Mouse (Mus musculus) midbrain, embryonic 12.5 days (tissue): ENCODE data around the gene Ski. TPM values are rescaled to one million over a fixed set of nuclear protein-coding genes. Genes with fewer than 3 reads are reported as not detected.

Experiments
- ATAC-seq: fragments of 200-750 bp; cut with Nextera tagmentation; 2 replicates; pipeline ENCODE4 v1.8.0; 2017; ENCODE audit warnings: low read depth, moderate TSS enrichment, moderate library complexity; ENCODE audit not compliant: low FRiP score
- H3K27ac ChIP-seq: fragments of 300-500 bp; sonication (generic); replicated peaks from 2 replicates; pipeline ENCODE4 v1.5.1; 2016; ENCODE audit warnings: mild to moderate bottlenecking
- H3K27me3 ChIP-seq: fragments of 300-500 bp; sonication (generic); 2 replicates; pipeline ENCODE4 v1.6.1; 2016; ENCODE audit warnings: mild to moderate bottlenecking
- H3K36me3 ChIP-seq: fragments of 300-500 bp; sonication (generic); 2 replicates; pipeline ENCODE4 v1.6.1; 2016
- H3K4me1 ChIP-seq: fragments of 300-500 bp; sonication (generic); 2 replicates; pipeline ENCODE4 v1.6.1; 2016
- H3K4me2 ChIP-seq: fragments of 300-500 bp; sonication (generic); replicated peaks from 2 replicates; pipeline ENCODE4 v1.6.1; 2016; ENCODE audit warnings: mild to moderate bottlenecking, moderate library complexity
- H3K4me3 ChIP-seq: fragments of 300-500 bp; sonication (generic); 2 replicates; pipeline ENCODE4 v1.5.1; 2016; ENCODE audit warnings: mild to moderate bottlenecking
- H3K9ac ChIP-seq: fragments of 300-500 bp; sonication (generic); replicated peaks from 2 replicates; pipeline ENCODE4 v1.6.1; 2016; ENCODE audit warnings: mild to moderate bottlenecking, moderate library complexity
- H3K9me3 ChIP-seq: fragments of 300-500 bp; sonication (generic); 2 replicates; pipeline ENCODE4 v1.6.1; 2016; ENCODE audit warnings: mild to moderate bottlenecking
- WGBS: fragments of 180-500 bp; shearing (Covaris S2); methylation state at CpG from one replicate; pipeline ENCODE4 v1.1.7; 2016; 5-methylcytosine and 5-hydroxymethylcytosine counted together
- polyA plus RNA-seq: library from polyadenylated mRNA; unstranded; fragments of >200 nt; fragmentation: Nextera tagmentation; extraction: Ambion mirVana; gene quantifications from 2 replicates; pipeline ENCODE4 v1.2.1, GENCODE M21; 2016

The Ski gene
- polyA plus RNA-seq, 1 experiment from 2014 or later = 12.2 TPM

- no peak overlapping the region for H3K4me3 ChIP-seq
- H3K4me1 ChIP-seq = peaks cover 32% of the 10 kb centered on the region
- H3K27me3 ChIP-seq = no peaks in the 10 kb centered on the region
- no peaks in the 10 kb centered on the region for H3K9me3 ChIP-seq
- no peak overlapping the region for H3K9ac ChIP-seq
- H3K36me3 ChIP-seq = no peaks in the 10 kb centered on the region
- no peak overlapping the region for H3K4me2 ChIP-seq
- no peak overlapping the region for H3K27ac ChIP-seq
- ATAC-seq = no peak
Observed at GRCm38 (mm10) chr4:155165861-155166260, 56.5 kb downstream of the Ski start.

GRCm38 (mm10) chr4:155164550-155164949, 57.8 kb downstream of the Ski start:
- 87% methylated on average over 6 of the region's 6 CpGs for WGBS
- peaks cover 31% of the 10 kb centered on the region for H3K4me1 ChIP-seq
- H3K27ac ChIP-seq = no peak overlapping the region

GRCm38 (mm10) chr4:155163685-155164084, 58.7 kb downstream of the Ski start:
- Histone ChIP-seq H3K9me3 (no peaks in the 10 kb centered on the region), H3K4me1 (peaks cover 31% of the 10 kb centered on the region), H3K9ac (no peak overlapping the region), H3K36me3 (peaks cover 12% of the 10 kb centered on the region), H3K4me3 (no peak overlapping the region), H3K27me3 (no peaks in the 10 kb centered on the region), H3K27ac (0 out of 2 replicates have a peak overlapping the region, but pooled peaks have one; percentile 0), H3K4me2 (no peak overlapping the region)
- peak; percentile 44; the same call in 1 of the 2 replicates for ATAC-seq
- WGBS = 34% methylated on average over 8 of the region's 8 CpGs

More at GRCm38 (mm10) chr4:155164550-155164949, 57.8 kb downstream of the Ski start:
- Histone ChIP-seq H3K27me3 (no peaks in the 10 kb centered on the region), H3K9me3 (no peaks in the 10 kb centered on the region), H3K4me2 (no peak overlapping the region), H3K4me3 (no peak overlapping the region), H3K9ac (no peak overlapping the region), H3K36me3 (0 out of 2 replicates have a peak, but pooled peaks cover 4% of the 10 kb centered on the region)
- ATAC-seq = no peak

- Histone ChIP-seq H3K27ac (no peak overlapping the region), H3K4me2 (no peak overlapping the region), H3K27me3 (no peaks in the 10 kb centered on the region), H3K4me1 (peaks cover 35% of the 10 kb centered on the region), H3K9ac (no peak overlapping the region), H3K9me3 (no peaks in the 10 kb centered on the region), H3K4me3 (no peak overlapping the region), H3K36me3 (peaks cover 16% of the 10 kb centered on the region)
- no peak for ATAC-seq
- 55% methylated on average over 4 of the region's 4 CpGs for WGBS
Observed at GRCm38 (mm10) chr4:155163320-155163651, 59.1 kb downstream of the Ski start.

DNA sequence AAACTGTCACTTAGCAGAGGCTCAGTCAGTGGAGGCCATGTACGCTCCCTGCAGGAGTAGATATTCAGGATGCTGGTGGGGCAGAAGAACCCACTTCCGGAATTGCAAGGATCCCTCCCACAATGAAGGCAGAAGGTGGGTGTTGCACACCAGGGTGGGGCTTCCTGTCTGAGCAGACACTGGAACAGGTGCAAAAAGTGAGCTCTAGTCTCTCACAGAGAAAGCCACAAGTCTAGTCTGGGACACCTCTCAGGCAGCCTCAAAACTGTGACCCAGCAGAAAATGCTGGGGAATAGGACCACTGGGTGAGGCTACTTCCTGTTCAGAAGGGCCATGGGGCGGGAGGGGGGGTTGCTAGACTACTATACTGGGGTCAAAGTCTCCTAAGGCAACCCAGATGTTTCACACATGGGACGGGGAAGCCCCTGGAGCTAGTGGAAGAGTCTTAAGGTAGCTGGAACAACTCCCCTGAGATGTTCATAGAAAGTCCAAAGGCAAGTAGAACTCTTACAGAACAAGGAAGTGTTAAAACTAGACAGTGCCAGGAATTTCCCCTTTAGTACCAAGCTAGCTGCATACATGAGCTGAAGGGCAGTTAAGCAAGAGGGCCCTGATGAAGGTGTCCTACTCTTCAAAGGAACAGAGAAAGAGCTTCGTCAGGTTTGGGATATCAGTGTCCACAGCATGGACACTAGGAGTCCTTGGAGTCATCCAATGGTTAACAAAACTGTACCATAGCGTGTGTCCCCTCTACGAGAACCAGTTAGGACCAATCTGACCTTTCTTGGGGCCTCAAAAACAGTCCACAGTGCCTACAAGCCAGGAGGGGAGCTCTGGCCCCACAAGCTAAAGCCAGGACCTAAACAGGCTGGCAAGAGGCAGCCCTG, 59.7 kb downstream of the Ski start:
- H3K9me3 ChIP-seq = no peaks in the 10 kb centered on the region
- peaks cover 38% of the 10 kb centered on the region for H3K4me1 ChIP-seq
- WGBS = 82% methylated on average over 7 of the region's 7 CpGs
- H3K4me3 ChIP-seq = no peak overlapping the region
- no peaks in the 10 kb centered on the region for H3K27me3 ChIP-seq
- peaks cover 22% of the 10 kb centered on the region for H3K36me3 ChIP-seq
- ATAC-seq = no peak
- H3K4me2 ChIP-seq = no peak overlapping the region
- H3K27ac ChIP-seq = no peak overlapping the region
- H3K9ac ChIP-seq = no peak overlapping the region

GRCm38 (mm10) chr4:155158543-155158917, 63.9 kb downstream of the Ski start:
- peaks cover 49% of the 10 kb centered on the region for H3K36me3 ChIP-seq
- H3K27me3 ChIP-seq = no peaks in the 10 kb centered on the region
- H3K9ac ChIP-seq = no peak overlapping the region
- no peak for ATAC-seq
- peaks cover 25% of the 10 kb centered on the region for H3K4me1 ChIP-seq
- H3K27ac ChIP-seq = no peak overlapping the region
- no peaks in the 10 kb centered on the region for H3K9me3 ChIP-seq
- no peak overlapping the region for H3K4me3 ChIP-seq
- WGBS = 83% methylated on average over 8 of the region's 8 CpGs
- H3K4me2 ChIP-seq = no peak overlapping the region

DNA sequence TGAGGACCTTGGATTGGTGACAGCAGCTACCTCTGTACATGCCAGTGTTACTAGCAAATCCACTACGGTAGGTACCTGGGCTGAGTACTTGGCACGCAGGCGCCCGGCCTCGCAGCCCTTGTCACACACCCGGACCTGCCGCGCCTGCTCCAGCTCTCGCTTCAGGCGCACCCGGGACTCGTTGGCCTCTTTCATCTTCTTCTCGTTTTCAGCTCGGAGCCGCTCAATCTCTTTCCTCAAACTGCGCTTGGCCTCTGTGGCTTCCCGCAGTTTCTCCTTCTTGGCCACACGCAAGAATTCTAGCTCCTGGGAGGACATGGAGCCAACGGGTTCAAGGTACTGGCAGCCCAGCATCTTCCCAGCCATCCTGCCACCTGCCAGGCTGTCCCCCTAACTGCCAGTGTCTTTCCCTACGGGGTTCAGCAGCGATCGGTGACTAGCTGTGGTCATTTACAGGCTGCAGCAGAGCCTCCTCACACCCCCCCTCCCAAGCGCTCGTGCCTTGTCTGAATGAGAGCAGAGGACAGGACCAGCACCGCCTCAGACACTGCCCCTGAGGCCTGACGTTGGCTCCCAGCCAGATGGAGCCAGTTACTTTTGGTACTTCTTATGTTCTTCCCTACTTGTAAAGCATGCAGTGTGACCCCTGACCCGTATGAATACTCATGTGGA, 64.4 kb downstream of the Ski start:
- Histone ChIP-seq H3K9ac (no peak overlapping the region), H3K4me1 (peaks cover 20% of the 10 kb centered on the region), H3K36me3 (peaks cover 49% of the 10 kb centered on the region), H3K27ac (no peak overlapping the region), H3K4me3 (no peak overlapping the region), H3K9me3 (no peaks in the 10 kb centered on the region), H3K4me2 (no peak overlapping the region), H3K27me3 (no peaks in the 10 kb centered on the region)
- no peak for ATAC-seq
- WGBS = 89% methylated on average over 27 of the region's 27 CpGs

DNA sequence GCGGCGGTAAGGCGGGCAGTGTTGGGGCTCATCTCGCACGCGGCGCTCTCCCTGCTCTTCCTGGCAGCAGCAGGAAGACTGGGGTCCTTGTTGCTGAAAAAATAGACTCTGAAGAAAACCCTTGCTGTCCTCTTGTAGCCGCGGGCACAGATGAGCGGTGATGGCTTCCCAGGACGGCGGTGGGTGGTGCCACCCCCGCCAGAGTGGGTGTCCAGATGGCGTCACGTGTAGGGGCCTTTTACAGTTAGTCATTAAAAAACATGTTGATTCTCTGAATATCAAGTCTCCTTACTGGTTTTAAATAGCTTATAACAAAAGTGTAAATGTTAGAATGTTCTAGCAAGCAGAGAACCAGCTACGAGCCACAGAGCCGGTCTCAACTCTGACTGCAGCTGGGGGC, 65.7 kb downstream of the Ski start:
- Histone ChIP-seq H3K4me2 (no peak overlapping the region), H3K9ac (no peak overlapping the region), H3K4me3 (no peak overlapping the region), H3K4me1 (peaks cover 22% of the 10 kb centered on the region; the same call in 1 of the 2 replicates), H3K9me3 (no peaks in the 10 kb centered on the region), H3K27me3 (peaks cover 5% of the 10 kb centered on the region), H3K27ac (no peak overlapping the region), H3K36me3 (peaks cover 49% of the 10 kb centered on the region)
- no peak for ATAC-seq
- WGBS = 95% methylated on average over 17 of the region's 17 CpGs

GRCm38 (mm10) chr4:155154986-155155385, 67.4 kb downstream of the Ski start:
- Histone ChIP-seq H3K4me3 (no peak overlapping the region), H3K4me1 (peaks cover 30% of the 10 kb centered on the region), H3K9ac (no peak overlapping the region), H3K9me3 (no peaks in the 10 kb centered on the region), H3K4me2 (no peak overlapping the region), H3K36me3 (peaks cover 49% of the 10 kb centered on the region), H3K27me3 (peaks cover 15% of the 10 kb centered on the region), H3K27ac (no peak overlapping the region)
- no peak for ATAC-seq
- 85% methylated on average over 11 of the region's 11 CpGs for WGBS

DNA sequence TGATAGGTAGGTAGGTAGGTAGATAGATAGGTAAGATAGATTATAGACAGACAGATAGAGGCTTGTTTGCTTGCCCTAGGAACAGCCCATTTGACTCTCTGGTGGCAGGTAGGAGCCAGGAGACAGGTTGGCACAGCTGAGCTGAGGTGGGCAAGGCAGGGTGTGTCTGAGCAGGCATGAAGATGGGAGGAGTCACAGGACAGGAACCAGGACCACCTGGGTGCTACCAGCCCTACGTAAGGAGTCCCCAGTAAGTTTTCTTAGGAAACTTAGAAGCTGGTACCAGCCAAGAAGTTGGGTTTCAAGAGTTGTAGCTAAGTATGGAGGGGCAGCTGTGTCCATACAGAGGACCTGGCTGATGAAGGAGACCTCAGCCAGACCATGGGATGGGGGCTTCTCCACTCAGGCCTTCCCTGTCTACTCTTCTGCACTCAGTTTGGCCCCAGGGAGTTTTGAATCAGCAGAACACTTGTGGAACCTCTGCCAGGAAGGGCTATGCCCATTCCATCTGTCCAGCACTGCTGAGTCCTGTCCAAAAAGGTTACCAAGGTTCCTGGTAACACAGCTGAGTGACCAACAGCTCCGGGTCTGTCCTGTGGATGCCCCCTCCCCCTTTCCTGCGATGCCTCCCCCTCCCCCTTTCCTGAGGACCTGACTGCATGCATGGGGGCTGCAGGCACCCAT, 68.9 kb downstream of the Ski start:
- peaks cover 26% of the 10 kb centered on the region for H3K27me3 ChIP-seq
- peaks cover 36% of the 10 kb centered on the region for H3K36me3 ChIP-seq
- H3K4me2 ChIP-seq = no peak overlapping the region
- ATAC-seq = no peak
- H3K4me3 ChIP-seq = no peak overlapping the region
- H3K27ac ChIP-seq = no peak overlapping the region
- H3K9me3 ChIP-seq = no peaks in the 10 kb centered on the region
- no peak overlapping the region for H3K9ac ChIP-seq
- H3K4me1 ChIP-seq = peaks cover 25% of the 10 kb centered on the region
- 85% methylated on average over 3 of the region's 3 CpGs for WGBS

- WGBS = 98% methylated on average over 6 of the region's 6 CpGs
- no peaks in the 10 kb centered on the region for H3K9me3 ChIP-seq
- H3K27ac ChIP-seq = no peak overlapping the region
- no peak overlapping the region for H3K9ac ChIP-seq
- peaks cover 26% of the 10 kb centered on the region for H3K27me3 ChIP-seq
- no peak for ATAC-seq
- peaks cover 25% of the 10 kb centered on the region for H3K36me3 ChIP-seq
- H3K4me3 ChIP-seq = no peak overlapping the region
- no peak overlapping the region for H3K4me2 ChIP-seq
- peaks cover 21% of the 10 kb centered on the region for H3K4me1 ChIP-seq
Observed at GRCm38 (mm10) chr4:155152476-155152875, 69.9 kb downstream of the Ski start.

DNA sequence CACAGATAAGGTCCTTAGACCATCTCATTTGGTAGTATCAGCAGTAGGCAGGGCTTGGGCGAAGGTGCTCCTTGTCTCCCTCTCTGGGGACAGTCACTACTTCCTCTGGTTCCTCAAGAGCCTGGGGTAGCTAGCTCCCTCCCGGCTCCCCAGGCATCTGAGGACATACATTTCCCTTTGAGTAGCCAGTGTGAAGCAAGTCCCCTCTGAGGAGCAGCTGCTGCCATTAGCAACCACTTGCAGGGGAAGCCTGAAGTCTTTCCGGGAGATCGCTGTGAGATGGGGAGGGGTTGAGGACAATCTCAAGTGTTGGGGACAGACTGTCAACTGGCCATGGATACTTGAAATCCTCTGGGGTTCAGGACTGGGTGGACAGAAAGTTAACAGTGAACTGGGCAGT, 70.5 kb downstream of the Ski start:
- H3K4me2 ChIP-seq = no peak overlapping the region
- no peak for ATAC-seq
- H3K4me1 ChIP-seq = peaks cover 21% of the 10 kb centered on the region
- H3K9ac ChIP-seq = no peak overlapping the region
- no peaks in the 10 kb centered on the region for H3K9me3 ChIP-seq
- H3K36me3 ChIP-seq = peaks cover 19% of the 10 kb centered on the region
- WGBS = 75% methylated on average over 4 of the region's 4 CpGs
- peaks cover 26% of the 10 kb centered on the region for H3K27me3 ChIP-seq
- H3K27ac ChIP-seq = no peak overlapping the region
- no peak overlapping the region for H3K4me3 ChIP-seq
